Mouse (Mus musculus) small intestine, adult 2 months (tissue): ENCODE data around the gene Htra3. TPM values are rescaled to one million over a fixed set of nuclear protein-coding genes. Genes with fewer than 3 reads are reported as not detected.

Experiments used
- H3K27ac ChIP-seq: fragments of 200-500 bp; 2 replicates; pipeline ENCODE4 v1.5.1; 2012; ENCODE audit warnings: low read depth, low read length, control low read depth, inconsistent platforms; ENCODE audit not compliant: insufficient read depth
- H3K27me3 ChIP-seq: fragments of 200-500 bp; 2 replicates; pipeline ENCODE4 v1.6.1; 2012; ENCODE audit warnings: mild to moderate bottlenecking, moderate library complexity, low read length, inconsistent platforms; ENCODE audit not compliant: control insufficient read depth, insufficient read depth
- H3K36me3 ChIP-seq: fragments of 200-500 bp; 2 replicates; pipeline ENCODE4 v1.6.1; 2012; ENCODE audit warnings: mild to moderate bottlenecking, low read length, control low read depth, inconsistent platforms; ENCODE audit not compliant: control insufficient read depth, insufficient read depth
- H3K4me1 ChIP-seq: fragments of 200-500 bp; 2 replicates; pipeline ENCODE4 v1.6.1; 2012; ENCODE audit warnings: low read length, inconsistent platforms, mixed read lengths; ENCODE audit not compliant: control insufficient read depth, insufficient read depth, insufficient read length
- H3K4me3 ChIP-seq: fragments of 200-500 bp; 2 replicates; pipeline ENCODE4 v1.5.1; 2012; ENCODE audit warnings: low read depth, mild to moderate bottlenecking, control low read depth, inconsistent platforms, low read length, moderate library complexity
- CTCF ChIP-seq: fragments of 200-500 bp; IDR thresholded peaks from 2 replicates; pipeline ENCODE4 v1.5.1; 2012; ENCODE audit warnings: low read depth, mild to moderate bottlenecking, control low read depth, inconsistent platforms, low read length, moderate library complexity, mixed read lengths; ENCODE audit not compliant: insufficient replicate concordance, insufficient read length; ENCODE audit errors: extremely low read depth
- POLR2A ChIP-seq: fragments of 200-500 bp; IDR thresholded peaks from 2 replicates; pipeline ENCODE4 v1.6.1; 2012; ENCODE audit warnings: low read depth, mild to moderate bottlenecking, control low read depth, inconsistent platforms, low read length, moderate library complexity
- WGBS: fragments of 180-500 bp; shearing (Covaris S2); methylation state at CpG from one replicate; pipeline ENCODE4 v1.1.7; 2018; 5-methylcytosine and 5-hydroxymethylcytosine counted together
- polyA plus RNA-seq: library from polyadenylated mRNA; depleted of rRNA; stranded (reverse); fragments of >200 nt; gene quantifications from 2 replicates; pipeline ENCODE4 v1.2.3, GENCODE M21; 2012

Htra3 gene
- polyA plus RNA-seq, 1 experiment = 63.6 TPM

GRCm38 (mm10) chr5:35721933-35722332 lies 42.4 kb upstream of the Htra3 start:
- no peak for TF ChIP-seq CTCF
- TF ChIP-seq POLR2A = no peak
- Histone ChIP-seq H3K4me3 (no peak overlapping the region), H3K36me3 (0 out of 2 replicates have a peak, but pooled peaks cover 1% of the 10 kb centered on the region), H3K27me3 (no peaks in the 10 kb centered on the region), H3K27ac (no peak overlapping the region), H3K4me1 (peaks cover 25% of the 10 kb centered on the region)
- WGBS = 93% methylated on average over 2 of the region's 2 CpGs

GRCm38 (mm10) chr5:35719880-35720279 lies 40.3 kb upstream of the Htra3 start:
- H3K4me1 ChIP-seq = peaks cover 25% of the 10 kb centered on the region
- TF ChIP-seq CTCF (no peak), POLR2A (no peak)
- H3K27me3 ChIP-seq = no peaks in the 10 kb centered on the region
- no peak overlapping the region for H3K27ac ChIP-seq
- H3K36me3 ChIP-seq = 0 out of 2 replicates have a peak, but pooled peaks cover 1% of the 10 kb centered on the region
- WGBS = 81% methylated on average over 1 of the region's 1 CpGs
- no peak overlapping the region for H3K4me3 ChIP-seq

GRCm38 (mm10) chr5:35719343-35719742 lies 39.8 kb upstream of the Htra3 start:
- Histone ChIP-seq H3K36me3 (0 out of 2 replicates have a peak, but pooled peaks cover 1% of the 10 kb centered on the region), H3K27ac (no peak overlapping the region), H3K27me3 (no peaks in the 10 kb centered on the region), H3K4me1 (peaks cover 25% of the 10 kb centered on the region), H3K4me3 (no peak overlapping the region)
- TF ChIP-seq CTCF (no peak), POLR2A (no peak)

GRCm38 (mm10) chr5:35718817-35719216 lies 39.2 kb upstream of the Htra3 start:
- H3K4me3 ChIP-seq = no peak overlapping the region
- H3K27ac ChIP-seq = no peak overlapping the region
- 83% methylated on average over 11 of the region's 11 CpGs for WGBS
- TF ChIP-seq POLR2A (no peak), CTCF (no peak)
- peaks cover 25% of the 10 kb centered on the region for H3K4me1 ChIP-seq
- H3K36me3 ChIP-seq = 0 out of 2 replicates have a peak, but pooled peaks cover 1% of the 10 kb centered on the region
- no peaks in the 10 kb centered on the region for H3K27me3 ChIP-seq

- peak overlapping the region; percentile 61 for H3K27ac ChIP-seq
- H3K4me1 ChIP-seq = peaks cover 25% of the 10 kb centered on the region
- no peak for TF ChIP-seq POLR2A
- peak; percentile 39; the same call in 1 of the 2 replicates for TF ChIP-seq CTCF
- no peaks in the 10 kb centered on the region for H3K27me3 ChIP-seq
- no peak overlapping the region for H3K4me3 ChIP-seq
- H3K36me3 ChIP-seq = 0 out of 2 replicates have a peak, but pooled peaks cover 1% of the 10 kb centered on the region
- 14% methylated on average over 4 of the region's 4 CpGs for WGBS
These were observed 38.4 kb upstream of the Htra3 start for GRCm38 (mm10) chr5:35717946-35718345.

- Histone ChIP-seq H3K27me3 (no peaks in the 10 kb centered on the region), H3K4me1 (peaks cover 25% of the 10 kb centered on the region), H3K27ac (peak overlapping the region; percentile 61), H3K36me3 (no peaks in the 10 kb centered on the region), H3K4me3 (no peak overlapping the region)
- WGBS = 48% methylated on average over 5 of the region's 5 CpGs
- TF ChIP-seq POLR2A = no peak
- no peak for TF ChIP-seq CTCF
These were observed 37.9 kb upstream of the Htra3 start for GRCm38 (mm10) chr5:35717455-35717854.

- H3K4me1 ChIP-seq = peaks cover 31% of the 10 kb centered on the region
- no peak overlapping the region for H3K27ac ChIP-seq
- 0 out of 2 replicates have a peak, but pooled peaks cover 2% of the 10 kb centered on the region for H3K36me3 ChIP-seq
- 52% methylated on average over 13 of the region's 13 CpGs for WGBS
- no peaks in the 10 kb centered on the region for H3K27me3 ChIP-seq
- TF ChIP-seq CTCF (peak; percentile 73; the same call in 1 of the 2 replicates), POLR2A (no peak)
- H3K4me3 ChIP-seq = no peak overlapping the region
These were observed 34.2 kb upstream of the Htra3 start for GRCm38 (mm10) chr5:35713649-35714354.
